Mouse (Mus musculus) left cerebral cortex, postnatal 36 days (tissue): ENCODE data around the gene Tmem9. TPM values are rescaled to one million over a fixed set of nuclear protein-coding genes. Genes with fewer than 3 reads are reported as not detected.

Experiments
- DNase-seq, 2 experiments: peaks; one replicate each; pipeline ENCODE4 v3.0.0; 2021 to 2022; ENCODE audit warnings: low spot score in 2 of 2, mixed read lengths in 1 of 2
- intact Hi-C: fragments of 180-260 bp; cut with DNase I; formaldehyde crosslinking; loops from one replicate; pipeline ENCODE4 v1.15.1; 2025
- total RNA-seq, 2 experiments: library from RNA; stranded (reverse); gene quantifications; 2 replicates each; pipeline ENCODE4 v1.2.3; 2021

Gene Tmem9
- total RNA-seq, 2 experiments from 2014 or later: 61.4 to 63.7 TPM

- DNase-seq: no peak
- intact Hi-C loops: no loop called here
Observed at GRCm38 (mm10) chr1:136066621-136067020, 58.7 kb downstream of the Tmem9 start.

- intact Hi-C loops: no loop called here
- no peak for DNase-seq
Observed at GRCm38 (mm10) chr1:136067579-136067978, 59.6 kb downstream of the Tmem9 start.

- intact Hi-C loops: loop anchor here (2.0 kb wide), 1 partner anchor 25 kb away; the partner anchor contains the start of gene Ascl5
- DNase-seq: no peak
Observed at GRCm38 (mm10) chr1:136076086-136076485, 68.1 kb downstream of the Tmem9 start.

- no peak for DNase-seq
- intact Hi-C loops: loop anchor here (2.0 kb wide), 1 partner anchor 27 kb away; the partner anchor contains the start of gene Ascl5
Observed at GRCm38 (mm10) chr1:136077656-136078055, 69.7 kb downstream of the Tmem9 start.

- no peak for DNase-seq
Observed at GRCm38 (mm10) chr1:136081161-136081560, 73.2 kb downstream of the Tmem9 start.

More at GRCm38 (mm10) chr1:136081161-136081560, 73.2 kb downstream of the Tmem9 start:
- intact Hi-C loops: no loop called here

Other genes with a start within 250 kb of the Tmem9 start
- gene Phlda3, start 242.0 kb upstream of the Tmem9 start, total RNA-seq: 10 to 100 TPM; 18.2 to 28.8 TPM
- 1 to 10 TPM; 2.2 to 4.8 TPM for gene Tnni1, start 228.7 kb upstream of the Tmem9 start, total RNA-seq
- gene Lad1, start 189.6 kb upstream of the Tmem9 start, total RNA-seq: 1 to 10 TPM; 1.1 to 1.5 TPM
- 1 to 10 TPM; 5.8 to 7.5 TPM for gene Tnnt2, start 171.8 kb upstream of the Tmem9 start, total RNA-seq
- under 1 TPM; 0.39 to 0.44 TPM for gene Pkp1, start 88.9 kb upstream of the Tmem9 start, total RNA-seq
- 10 to 100 TPM; 12.8 to 16.3 TPM for gene Igfn1, start 1.8 kb upstream of the Tmem9 start, total RNA-seq
- gene Ascl5, start 42.7 kb downstream of the Tmem9 start, total RNA-seq: 1 to 10 TPM; 1.6 to 3.6 TPM
- gene Cacna1s, start 44.6 kb downstream of the Tmem9 start, total RNA-seq: 1 to 10 TPM in 1 of 2 experiments, under 1 TPM in 1; 0.81 to 2.3 TPM
- gene Kif21b, start 123.2 kb downstream of the Tmem9 start, total RNA-seq: 10 to 100 TPM; 52.0 to 68.8 TPM
- 1 to 10 TPM in 1 of 2 experiments, under 1 TPM in 1; 0.54 to 1.2 TPM for gene Mroh3, start 204.7 kb downstream of the Tmem9 start, total RNA-seq
- gene Inava, start 226.1 kb downstream of the Tmem9 start, total RNA-seq: 1 to 10 TPM; 2.5 to 3.3 TPM